ENCODE assay signal across 15 mouse cellular contexts in genomic region chr12:33030066-33030465, GRCm38 (mm10).
DNase-seq lines count a peak whose midpoint lies in the region; ATAC-seq lines count a peak whose summit lies in the region.
"Had no signal": no experiment of that assay in that cellular context is flagged by ENCODE, and none has a peak within 500 bp of the region (broad histone marks: within the 10 kb centered on the region; RNA-seq: fewer than 3 reads in every experiment).

No protein-coding gene starts in this region.

- DNase-seq in hindbrain, embryonic 11.5 days (ENCODE audit: low spot score): no peak
- DNase-seq in MN1 (ENCODE audit: low spot score): peak; percentile 75
- DNase-seq in adrenal gland, postnatal 14 days: peak; percentile 69
- DNase-seq in spleen, postnatal 10 days (ENCODE audit: low spot score in 2 of 2): no peak
- no peak for DNase-seq in gastrocnemius, adult 8-10 months (ENCODE audit: low spot score in 2 of 2)
- DNase-seq: cerebellum, postnatal 10 days; gastrocnemius, postnatal 36 days; right cerebral cortex, postnatal 14 days; thymus, postnatal 4 days had no signal

- H3K9me3 ChIP-seq in hindbrain, embryonic 12.5 days (replicated peaks): no peaks in the 10 kb centered on the region
- H3K9me3 ChIP-seq in hindbrain, embryonic 11.5 days (ENCODE audit: control insufficient read depth, low read length): no peaks in the 10 kb centered on the region
- no peaks in the 10 kb centered on the region for H3K9me3 ChIP-seq in limb, embryonic 15.5 days
- H3K9me3 ChIP-seq: intestine, embryonic 15.5 days; liver, embryonic 15.5 days had no signal

- H3K36me3 ChIP-seq in hindbrain, embryonic 12.5 days: no peaks in the 10 kb centered on the region
- no peaks in the 10 kb centered on the region for H3K36me3 ChIP-seq in hindbrain, embryonic 11.5 days (ENCODE audit: control insufficient read depth, insufficient read depth, low read length)
- no peaks in the 10 kb centered on the region for H3K36me3 ChIP-seq in limb, embryonic 15.5 days
- H3K36me3 ChIP-seq: intestine, embryonic 15.5 days; liver, embryonic 15.5 days had no signal

- 0 out of 2 replicates have a peak, but pooled peaks have one; percentile 34 for ATAC-seq in hindbrain, embryonic 12.5 days (ENCODE audit: low FRiP score)
- no peak for ATAC-seq in hindbrain, embryonic 11.5 days (ENCODE audit: low FRiP score)
- ATAC-seq in limb, embryonic 15.5 days (ENCODE audit: insufficient number of reproducible peaks, low FRiP score, low TSS enrichment, low read depth): peak; percentile 42; the same call in 1 of the 2 replicates
- ATAC-seq: CD4-positive, CD25-positive, alpha-beta regulatory T cell, adult 4 months; intestine, embryonic 15.5 days had no signal

- no peak overlapping the region for H3K27ac ChIP-seq in hindbrain, embryonic 12.5 days
- H3K27ac ChIP-seq in hindbrain, embryonic 11.5 days (ENCODE audit: low read depth, low read length): no peak overlapping the region
- H3K27ac ChIP-seq in limb, embryonic 15.5 days: peak overlapping the region; percentile 54; the same call in 1 of the 2 replicates
- H3K27ac ChIP-seq: intestine, embryonic 15.5 days; liver, embryonic 15.5 days; macrophage had no signal

- 70% methylated on average over 13 of the region's 13 CpGs for WGBS in hindbrain, embryonic 12.5 days
- 81% methylated on average over 13 of the region's 13 CpGs for WGBS in hindbrain, embryonic 11.5 days
- 35% methylated on average over 13 of the region's 13 CpGs for WGBS in limb, embryonic 15.5 days

- H3K4me1 ChIP-seq in hindbrain, embryonic 12.5 days: peaks cover 38% of the 10 kb centered on the region
- H3K4me1 ChIP-seq in hindbrain, embryonic 11.5 days (replicated peaks; ENCODE audit: control insufficient read depth, insufficient read depth, low read length): peaks cover 4% of the 10 kb centered on the region; the same call in 1 of the 2 replicates
- H3K4me1 ChIP-seq in limb, embryonic 15.5 days: peaks cover 36% of the 10 kb centered on the region
- H3K4me1 ChIP-seq: liver, embryonic 15.5 days had no signal

- H3K4me3 ChIP-seq in hindbrain, embryonic 12.5 days: no peak overlapping the region
- H3K4me3 ChIP-seq in hindbrain, embryonic 11.5 days (ENCODE audit: low read depth, low read length): no peak overlapping the region
- no peak overlapping the region for H3K4me3 ChIP-seq in limb, embryonic 15.5 days
- H3K4me3 ChIP-seq: intestine, embryonic 15.5 days; liver, embryonic 15.5 days had no signal

- no peak overlapping the region for H3K4me2 ChIP-seq in hindbrain, embryonic 12.5 days (replicated peaks)
- no peak overlapping the region for H3K4me2 ChIP-seq in hindbrain, embryonic 11.5 days (replicated peaks; ENCODE audit: low read depth, low read length)
- H3K4me2 ChIP-seq in limb, embryonic 15.5 days: no peak overlapping the region
- H3K4me2 ChIP-seq: intestine, embryonic 15.5 days; liver, embryonic 15.5 days had no signal

- H3K27me3 ChIP-seq in hindbrain, embryonic 12.5 days: peaks cover 24% of the 10 kb centered on the region
- H3K27me3 ChIP-seq in hindbrain, embryonic 11.5 days (ENCODE audit: control insufficient read depth, insufficient read depth, low read length): no peaks in the 10 kb centered on the region
- H3K27me3 ChIP-seq in limb, embryonic 15.5 days: 0 out of 2 replicates have a peak, but pooled peaks cover 5% of the 10 kb centered on the region
- H3K27me3 ChIP-seq: intestine, embryonic 15.5 days had no signal

- no peak overlapping the region for H3K9ac ChIP-seq in hindbrain, embryonic 12.5 days
- no peak overlapping the region for H3K9ac ChIP-seq in hindbrain, embryonic 11.5 days (ENCODE audit: low read depth, low read length)
- no peak overlapping the region for H3K9ac ChIP-seq in limb, embryonic 15.5 days
- H3K9ac ChIP-seq: intestine, embryonic 15.5 days; liver, embryonic 15.5 days had no signal

Comparison
In these comparisons a context has a peak if more than half of its experiments do, and no peak if none do; other contexts are left out.
1. DNase-seq: peak in MN1 (single experiment) and adrenal gland, postnatal 14 days (single experiment); none in hindbrain, embryonic 11.5 days (single experiment), spleen, postnatal 10 days (0 of 2) and gastrocnemius, adult 8-10 months (0 of 2).